Mouse (Mus musculus) forebrain, embryonic 12.5 days (tissue): ENCODE results near the gene Tmem141. TPM values are rescaled to one million over a fixed set of nuclear protein-coding genes. Genes with fewer than 3 reads are reported as not detected.
A peak's percentile ranks its signal among the peaks of the same experiment; 100 is the strongest.

Experiments
- ATAC-seq: fragments of 200-750 bp; cut with Nextera tagmentation; 2 replicates; pipeline ENCODE4 v1.8.0; 2017; ENCODE audit warnings: moderate TSS enrichment; ENCODE audit not compliant: low FRiP score
- H3K27ac ChIP-seq: fragments of 300-500 bp; sonication (generic); 2 replicates; pipeline ENCODE4 v1.5.1; 2016; ENCODE audit warnings: mild to moderate bottlenecking
- H3K27me3 ChIP-seq: fragments of 300-500 bp; sonication (generic); 2 replicates; pipeline ENCODE4 v1.6.1; 2016; ENCODE audit warnings: mild to moderate bottlenecking
- H3K36me3 ChIP-seq: fragments of 300-500 bp; sonication (generic); replicated peaks from 2 replicates; pipeline ENCODE4 v1.6.1; 2016; ENCODE audit warnings: mild to moderate bottlenecking
- H3K4me1 ChIP-seq: fragments of 300-500 bp; sonication (generic); 2 replicates; pipeline ENCODE4 v1.6.1; 2016
- H3K4me2 ChIP-seq: fragments of 300-500 bp; sonication (generic); 2 replicates; pipeline ENCODE4 v1.6.1; 2016; ENCODE audit warnings: mild to moderate bottlenecking, moderate library complexity
- H3K4me3 ChIP-seq: fragments of 300-500 bp; sonication (generic); replicated peaks from 2 replicates; pipeline ENCODE4 v1.5.1; 2016; ENCODE audit warnings: mild to moderate bottlenecking
- H3K9ac ChIP-seq: fragments of 300-500 bp; sonication (generic); 2 replicates; pipeline ENCODE4 v1.6.1; 2016; ENCODE audit warnings: mild to moderate bottlenecking
- H3K9me3 ChIP-seq: fragments of 300-500 bp; sonication (generic); 2 replicates; pipeline ENCODE4 v1.6.1; 2016
- WGBS: fragments of 180-500 bp; shearing (Covaris S2); methylation state at CpG from one replicate; pipeline ENCODE4 v1.1.7; 2016; 5-methylcytosine and 5-hydroxymethylcytosine counted together
- polyA plus RNA-seq: library from polyadenylated mRNA; unstranded; fragments of >200 nt; fragmentation: Nextera tagmentation; extraction: Ambion mirVana; gene quantifications from 2 replicates; pipeline ENCODE4 v1.2.1, GENCODE M21; 2016

Gene Tmem141
- polyA plus RNA-seq, 1 experiment from 2014 or later = 13.2 TPM

DNA sequence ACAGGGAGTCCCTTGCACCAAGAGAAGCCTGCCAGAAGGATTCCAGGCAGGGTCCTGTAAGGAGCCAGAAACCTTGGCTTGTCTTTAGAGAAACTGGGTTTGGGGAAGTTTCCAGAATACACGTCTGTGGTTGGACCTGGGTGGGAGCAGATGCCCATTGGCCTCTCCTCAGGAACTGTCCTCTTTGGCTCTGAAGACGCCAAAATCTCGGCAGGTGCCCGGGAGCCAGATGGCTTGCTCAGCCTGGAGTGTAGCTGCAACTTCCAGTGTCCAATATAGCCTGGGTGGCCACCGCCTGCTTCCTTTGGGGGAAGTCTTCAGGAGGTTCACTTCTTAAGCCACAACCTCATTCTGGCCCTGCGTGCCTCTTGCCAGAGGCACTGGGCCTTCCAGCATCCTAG lies 39.9 kb downstream of the Tmem141 start:
- 35% methylated on average over 6 of the region's 6 CpGs for WGBS
- Histone ChIP-seq H3K36me3 (peaks cover 41% of the 10 kb centered on the region), H3K4me1 (peaks cover 49% of the 10 kb centered on the region), H3K4me2 (no peak overlapping the region), H3K27me3 (peaks cover 46% of the 10 kb centered on the region), H3K4me3 (no peak overlapping the region), H3K9ac (no peak overlapping the region), H3K9me3 (no peaks in the 10 kb centered on the region), H3K27ac (no peak overlapping the region)
- ATAC-seq = 0 out of 2 replicates have a peak, but pooled peaks have one; percentile 0

DNA sequence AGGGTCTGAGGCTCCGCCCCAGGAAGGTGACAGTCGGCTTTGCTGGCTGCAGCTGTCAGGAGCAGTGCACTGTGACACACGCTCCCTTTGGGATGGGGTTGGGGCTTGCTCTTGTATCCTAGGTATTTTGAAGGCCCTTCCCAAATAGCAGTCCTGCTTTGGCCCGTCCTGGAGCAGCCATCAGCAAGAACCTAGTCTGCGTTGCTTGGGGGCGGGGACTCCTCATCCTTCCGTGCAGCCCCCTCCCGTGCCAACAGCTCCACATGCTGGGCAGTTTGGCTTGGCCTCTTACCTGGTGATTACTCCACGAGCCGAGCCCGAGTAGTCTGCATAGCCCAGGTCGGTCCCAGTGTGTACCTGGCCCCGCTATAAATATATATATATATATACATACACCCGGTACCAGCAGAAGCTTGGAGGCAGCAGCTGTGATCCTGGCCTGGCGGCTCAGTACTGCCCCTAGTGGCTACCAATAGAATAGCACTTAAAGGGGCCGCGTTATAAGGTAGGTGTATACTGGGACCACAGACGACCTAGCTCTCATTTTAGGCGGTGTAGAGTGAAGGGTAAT lies 40.4 kb downstream of the Tmem141 start, which contains the start of gene Ajm1:
TSS of gene Ajm1 (minus strand) at position 464 of the 571 bp plus-strand sequence.
- H3K36me3 ChIP-seq = peaks cover 36% of the 10 kb centered on the region
- H3K9me3 ChIP-seq = no peaks in the 10 kb centered on the region
- H3K9ac ChIP-seq = peak within 1 kb of the TSS; percentile 33; the same call in 1 of the 2 replicates
- no peak within 1 kb of the TSS for H3K27ac ChIP-seq
- ATAC-seq = peak; percentile 64
- H3K27me3 ChIP-seq = peaks cover 51% of the 10 kb centered on the region
- WGBS = 8% methylated on average over 19 of the region's 19 CpGs
- peak within 1 kb of the TSS; percentile 65 for H3K4me2 ChIP-seq
- H3K4me3 ChIP-seq = peak within 1 kb of the TSS; percentile 38
- peaks cover 49% of the 10 kb centered on the region for H3K4me1 ChIP-seq

DNA sequence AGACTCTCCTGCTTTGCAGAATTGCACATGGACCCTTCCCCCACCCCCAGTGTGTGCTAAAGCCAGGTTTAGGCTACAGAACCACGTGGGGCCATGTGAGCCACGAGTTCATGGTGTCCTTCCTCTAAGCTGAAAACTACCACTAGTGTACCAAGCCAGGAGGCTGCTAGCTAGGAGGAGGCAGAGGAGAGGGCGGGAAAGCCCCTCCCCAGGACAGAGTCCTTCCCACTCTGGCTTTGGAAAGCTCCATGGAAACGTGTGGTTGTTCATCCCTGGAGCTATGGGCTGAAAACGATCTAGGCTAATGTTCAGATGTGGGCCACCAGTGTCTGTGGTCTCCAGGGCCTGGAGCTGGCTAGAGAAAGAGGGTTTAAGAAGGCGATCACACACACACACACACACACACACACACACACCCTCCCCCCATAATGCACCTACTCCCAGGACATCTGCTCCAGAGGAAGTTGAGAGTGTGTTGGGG lies 41.1 kb downstream of the Tmem141 start:
- Histone ChIP-seq H3K4me1 (peaks cover 53% of the 10 kb centered on the region), H3K4me3 (peak overlapping the region; percentile 38; the same call in 1 of the 2 replicates), H3K9ac (0 out of 2 replicates have a peak overlapping the region, but pooled peaks have one; percentile 33), H3K4me2 (peak overlapping the region; percentile 65; the same call in 1 of the 2 replicates), H3K36me3 (peaks cover 30% of the 10 kb centered on the region), H3K27me3 (peaks cover 58% of the 10 kb centered on the region), H3K9me3 (no peaks in the 10 kb centered on the region), H3K27ac (no peak overlapping the region)
- WGBS = 42% methylated on average over 6 of the region's 6 CpGs
- no peak for ATAC-seq

DNA sequence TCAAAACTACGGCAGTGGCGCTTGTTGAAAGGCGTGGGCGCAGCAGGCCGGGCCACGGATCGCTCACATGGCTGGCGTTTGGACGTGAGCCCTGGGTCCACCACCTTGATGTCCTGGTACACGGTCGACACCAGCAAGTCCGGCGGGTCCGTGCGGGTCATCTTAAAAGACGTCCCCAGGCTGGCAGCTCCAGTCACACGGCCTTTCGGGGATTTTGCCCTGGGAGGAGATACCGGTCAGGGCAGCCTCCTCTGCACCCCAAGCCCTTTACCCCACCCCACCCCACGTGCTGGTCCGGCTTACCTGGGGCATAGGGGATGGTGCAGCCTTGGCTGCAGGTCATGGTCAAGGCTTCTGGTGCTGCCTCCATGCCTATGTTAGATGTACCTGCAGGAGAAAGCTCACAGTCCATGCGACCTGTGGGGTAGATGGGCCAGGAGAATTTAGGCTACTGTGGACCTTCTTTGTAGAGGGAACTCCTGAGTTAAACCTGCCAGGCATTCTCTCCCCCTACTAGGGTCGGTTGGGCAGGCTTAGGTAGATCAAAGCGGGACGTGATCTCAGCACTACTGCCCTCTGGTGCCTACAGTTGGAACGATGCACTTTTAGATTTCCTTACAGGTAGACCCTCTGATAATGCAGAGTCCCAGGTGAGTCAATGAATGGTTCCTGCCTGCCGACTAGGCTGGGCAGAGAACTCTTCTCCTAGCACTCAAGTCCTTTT lies 41.9 kb downstream of the Tmem141 start:
- Histone ChIP-seq H3K4me3 (peak overlapping the region; percentile 19), H3K27me3 (peaks cover 60% of the 10 kb centered on the region), H3K27ac (no peak overlapping the region), H3K9ac (no peak overlapping the region; the same call in 1 of the 2 replicates), H3K4me2 (peak overlapping the region; percentile 32; the same call in 1 of the 2 replicates), H3K36me3 (peaks cover 23% of the 10 kb centered on the region), H3K4me1 (peaks cover 58% of the 10 kb centered on the region), H3K9me3 (no peaks in the 10 kb centered on the region)
- 5% methylated on average over 27 of the region's 27 CpGs for WGBS
- ATAC-seq = no peak

DNA sequence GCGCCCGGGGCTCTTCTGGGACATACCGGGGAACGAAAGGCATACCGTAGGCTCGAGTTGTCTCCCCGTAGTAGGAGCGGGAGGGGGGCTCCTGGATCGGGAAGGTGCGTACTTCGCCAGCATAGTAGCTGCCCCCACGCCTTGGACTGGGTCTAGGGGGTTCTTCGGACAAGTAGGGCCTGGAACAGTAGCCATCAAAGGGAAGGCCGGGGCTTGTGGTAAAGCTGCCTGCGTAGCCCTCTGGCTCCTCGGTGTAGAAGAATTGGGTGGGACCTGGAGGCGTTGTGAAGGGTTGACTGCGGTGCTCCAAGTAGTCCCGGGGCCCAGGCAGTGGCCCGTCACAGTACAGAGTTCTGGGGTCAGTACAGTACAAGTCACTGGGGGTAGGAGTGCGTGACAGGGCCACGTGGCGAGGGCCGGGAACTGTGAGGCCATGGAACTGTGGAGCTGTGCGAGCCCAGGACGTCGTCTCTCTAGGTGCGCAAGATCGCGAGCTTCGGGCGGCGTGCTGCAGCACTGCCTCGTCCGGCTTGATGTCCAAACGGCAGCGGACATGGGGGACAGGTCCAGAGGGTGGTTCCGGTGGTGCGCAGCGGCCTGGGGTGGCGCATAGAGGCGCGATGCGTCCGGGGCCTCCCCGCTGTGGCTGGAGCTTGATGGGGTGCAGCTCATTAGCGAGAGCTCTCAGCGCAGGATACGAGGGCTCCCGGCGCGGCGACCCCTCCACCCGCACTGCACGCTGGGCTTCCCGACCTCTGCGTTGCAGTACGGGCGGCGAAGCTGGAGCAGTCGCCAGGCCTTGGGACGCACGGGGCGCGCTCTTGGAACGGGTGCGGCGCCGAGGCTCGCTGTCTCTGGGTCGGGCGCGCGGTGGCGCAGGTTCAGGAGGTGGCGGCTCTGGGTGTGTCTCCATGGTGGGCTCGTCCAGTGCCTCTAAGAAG lies 42.7 kb downstream of the Tmem141 start:
- Histone ChIP-seq H3K4me3 (peak overlapping the region; percentile 19), H3K27ac (no peak overlapping the region), H3K9me3 (no peaks in the 10 kb centered on the region), H3K36me3 (peaks cover 14% of the 10 kb centered on the region), H3K9ac (peak overlapping the region; percentile 7; the same call in 1 of the 2 replicates), H3K27me3 (peaks cover 60% of the 10 kb centered on the region), H3K4me1 (peaks cover 60% of the 10 kb centered on the region), H3K4me2 (peak overlapping the region; percentile 32)
- no peak for ATAC-seq
- 5% methylated on average over 77 of the region's 77 CpGs for WGBS

DNA sequence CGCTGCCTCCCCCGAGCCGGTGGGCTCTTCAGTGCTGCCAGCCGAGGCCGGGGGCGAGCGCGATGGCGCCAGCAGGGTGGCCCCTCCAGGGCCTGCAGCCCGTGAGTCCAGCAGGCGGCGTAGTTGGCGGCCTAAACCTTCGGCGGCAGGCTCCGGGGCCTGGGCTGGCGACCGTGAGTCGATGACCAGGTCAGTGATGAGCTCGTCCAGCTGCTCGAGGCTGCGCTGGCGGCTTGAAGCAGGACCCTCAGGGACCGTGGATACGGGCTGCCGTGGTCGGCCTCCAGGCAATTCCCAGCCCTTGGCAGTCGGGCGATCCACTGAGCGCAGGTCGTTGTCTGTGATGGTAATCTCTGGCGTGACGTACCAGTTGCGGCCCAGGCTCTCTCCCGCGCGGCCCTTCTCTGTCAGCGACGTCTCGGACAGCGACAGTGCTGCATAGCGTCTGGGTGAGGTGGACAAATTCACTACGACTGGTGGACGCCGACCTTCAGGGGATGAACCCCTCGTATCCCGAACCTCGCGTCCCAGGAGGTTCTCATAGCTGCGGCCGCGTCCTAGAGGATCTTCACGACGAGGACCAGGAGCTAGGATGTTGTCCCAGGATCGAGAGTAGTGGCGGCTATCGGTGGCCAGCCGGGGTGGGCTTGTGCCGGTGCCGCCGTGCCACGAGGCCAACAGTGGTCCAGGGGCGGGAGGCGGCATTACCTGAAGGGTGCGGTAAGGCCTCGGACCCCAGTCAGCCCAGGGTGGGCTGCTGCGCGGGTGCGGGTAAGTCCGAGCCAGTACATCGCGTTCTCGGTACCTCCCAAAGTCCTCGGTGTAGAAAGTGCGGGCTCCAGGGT lies 43.6 kb downstream of the Tmem141 start:
- H3K4me1 ChIP-seq = peaks cover 69% of the 10 kb centered on the region
- 4% methylated on average over 75 of the region's 75 CpGs for WGBS
- H3K9ac ChIP-seq = no peak overlapping the region; the same call in 1 of the 2 replicates
- H3K4me3 ChIP-seq = peak overlapping the region; percentile 30
- peaks cover 6% of the 10 kb centered on the region for H3K36me3 ChIP-seq
- no peaks in the 10 kb centered on the region for H3K9me3 ChIP-seq
- H3K4me2 ChIP-seq = peak overlapping the region; percentile 44
- H3K27ac ChIP-seq = no peak overlapping the region
- H3K27me3 ChIP-seq = peaks cover 60% of the 10 kb centered on the region
- no peak for ATAC-seq

DNA sequence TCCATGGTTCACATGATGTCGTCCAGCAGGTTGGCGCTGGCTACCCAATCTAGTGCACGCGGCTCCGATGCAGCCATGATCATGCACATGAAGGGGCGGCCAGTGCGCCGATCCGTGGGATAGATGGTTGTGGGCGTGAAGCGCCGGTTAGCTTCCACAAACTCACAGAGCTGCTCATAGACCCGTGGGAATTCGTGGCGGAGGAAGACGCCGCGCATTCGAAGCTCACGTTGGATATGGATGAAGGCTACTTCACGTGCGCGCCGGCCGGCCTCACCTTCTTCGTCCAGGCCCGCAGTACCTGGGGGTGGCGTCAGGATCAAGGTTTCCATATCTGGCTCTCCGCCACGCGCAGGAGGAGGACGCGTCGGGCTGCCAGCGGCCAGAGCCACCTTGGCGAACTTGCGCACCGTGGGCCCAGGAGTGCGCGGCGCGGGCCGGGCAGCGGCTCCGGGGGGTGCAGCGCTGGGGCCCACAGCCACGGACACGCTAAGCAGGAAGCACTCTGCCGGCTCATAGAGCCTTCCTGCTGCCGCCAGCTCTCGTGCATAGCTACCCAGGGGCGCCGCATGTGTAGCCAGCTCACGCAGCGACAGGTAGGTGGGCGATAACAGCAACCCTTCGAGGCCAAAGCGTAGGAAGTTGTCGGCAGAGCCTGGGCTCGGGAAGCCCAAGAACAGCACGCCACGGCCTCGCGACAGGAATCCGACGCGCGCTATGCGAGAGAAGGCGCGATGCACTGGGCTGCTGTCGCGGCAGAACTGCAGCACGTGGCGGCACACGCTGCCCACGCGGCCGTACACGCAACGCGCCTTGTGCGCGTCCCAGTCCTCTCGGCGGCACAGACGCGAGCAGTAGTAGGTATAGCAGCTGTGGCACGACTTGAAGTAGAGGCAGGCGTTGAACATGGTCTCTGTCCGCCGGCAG lies 44.6 kb downstream of the Tmem141 start:
- Histone ChIP-seq H3K4me3 (peak overlapping the region; percentile 30), H3K4me2 (peak overlapping the region; percentile 44), H3K9ac (no peak overlapping the region; the same call in 1 of the 2 replicates), H3K27ac (no peak overlapping the region), H3K4me1 (peaks cover 67% of the 10 kb centered on the region), H3K27me3 (peaks cover 60% of the 10 kb centered on the region), H3K9me3 (no peaks in the 10 kb centered on the region), H3K36me3 (no peaks in the 10 kb centered on the region; the same call in 1 of the 2 replicates)
- WGBS = 13% methylated on average over 92 of the region's 92 CpGs
- ATAC-seq = no peak

DNA sequence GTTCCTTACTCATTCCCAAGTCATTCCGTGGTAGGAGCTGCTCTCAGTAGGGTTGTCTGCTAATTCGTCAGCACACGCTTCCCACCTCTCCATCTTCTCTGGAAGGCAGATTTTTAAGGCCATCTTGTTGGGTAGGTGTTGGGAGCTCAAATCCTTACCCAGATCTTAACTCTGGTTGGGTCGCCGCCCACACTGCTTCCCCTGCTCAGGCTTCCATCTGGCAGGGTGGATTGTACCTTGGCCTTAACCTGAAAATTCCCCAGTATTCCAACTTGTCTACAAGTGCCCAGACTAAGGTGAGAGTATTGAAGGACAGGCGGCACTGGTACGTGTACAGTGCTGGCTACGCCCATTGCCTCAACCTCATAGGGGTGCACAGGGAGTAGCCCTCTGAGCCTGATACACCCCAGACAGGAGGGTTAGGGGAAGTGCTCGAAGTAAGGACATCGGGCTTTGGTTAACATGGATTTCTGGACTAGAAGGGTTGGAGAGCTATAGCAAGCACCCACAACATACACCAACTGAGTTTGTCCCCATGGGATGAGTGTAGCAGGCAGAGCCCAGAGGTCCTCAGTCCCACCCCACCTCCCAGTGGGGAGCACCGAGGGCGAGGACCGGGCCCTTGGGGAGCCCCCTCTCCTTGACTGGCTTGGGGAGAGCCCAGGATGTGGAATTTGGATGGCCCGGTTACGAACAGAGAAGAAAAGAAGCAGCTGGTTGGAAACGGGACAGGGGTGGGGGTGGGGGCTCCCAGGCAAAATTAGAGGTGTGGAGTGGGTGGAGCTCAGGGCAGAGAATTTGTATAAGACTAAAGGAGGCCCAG lies 45.6 kb downstream of the Tmem141 start:
- no peak overlapping the region for H3K27ac ChIP-seq
- peaks cover 8% of the 10 kb centered on the region for H3K36me3 ChIP-seq
- peak overlapping the region; percentile 74; the same call in 1 of the 2 replicates for H3K4me2 ChIP-seq
- no peak overlapping the region for H3K9ac ChIP-seq
- no peak for ATAC-seq
- peaks cover 58% of the 10 kb centered on the region for H3K27me3 ChIP-seq
- peaks cover 59% of the 10 kb centered on the region for H3K4me1 ChIP-seq
- H3K9me3 ChIP-seq = no peaks in the 10 kb centered on the region
- no peak overlapping the region for H3K4me3 ChIP-seq
- WGBS = 67% methylated on average over 16 of the region's 16 CpGs

DNA sequence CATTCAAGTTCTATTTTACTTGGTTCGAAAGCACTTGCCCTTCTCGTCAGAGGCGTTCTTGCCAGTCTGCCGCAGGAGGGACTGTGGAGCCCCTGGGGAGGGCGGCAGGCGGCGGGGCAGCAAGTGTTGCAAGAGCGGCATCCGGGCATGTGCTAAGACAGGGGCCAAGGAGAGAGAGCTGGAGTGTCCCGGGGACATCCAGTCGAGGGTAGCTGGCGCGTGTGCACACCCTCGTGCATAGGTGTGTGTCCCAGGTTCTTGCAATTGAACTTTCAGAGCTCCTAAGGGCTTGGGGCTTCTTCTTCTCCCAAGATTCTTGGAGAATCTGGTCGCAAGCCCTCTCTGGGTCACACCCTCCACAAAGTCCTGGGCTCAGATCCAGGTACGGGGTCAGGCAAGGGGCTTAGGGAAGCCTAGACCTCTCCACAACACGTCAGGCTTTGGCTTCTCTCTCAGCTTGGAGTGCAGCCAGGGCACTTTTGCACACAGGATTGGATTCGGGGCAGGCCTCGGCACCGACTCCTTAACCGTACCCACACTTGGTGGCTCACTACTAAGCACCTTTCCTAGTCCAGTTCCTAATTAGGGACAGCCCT lies 46.3 kb downstream of the Tmem141 start:
- 18% methylated on average over 21 of the region's 21 CpGs for WGBS
- Histone ChIP-seq H3K9ac (peak overlapping the region; percentile 65), H3K27me3 (peaks cover 51% of the 10 kb centered on the region), H3K27ac (peak overlapping the region; percentile 82), H3K4me3 (peak overlapping the region; percentile 61), H3K9me3 (no peaks in the 10 kb centered on the region), H3K4me2 (peak overlapping the region; percentile 74), H3K36me3 (peaks cover 14% of the 10 kb centered on the region), H3K4me1 (peaks cover 55% of the 10 kb centered on the region)
- no peak; the same call in 1 of the 2 replicates for ATAC-seq
